Mouse (Mus musculus) lung, postnatal 0 days (tissue): Measurements from ENCODE around the gene Atp23.

Experiments used
- CTCF ChIP-seq: IDR thresholded peaks from 2 replicates; pipeline ENCODE4 v1.5.1; 2016; ENCODE audit warnings: antibody characterized with exemption, mild to moderate bottlenecking
- EP300 ChIP-seq: IDR thresholded peaks from 2 replicates; pipeline ENCODE4 v1.6.1; 2016; ENCODE audit warnings: antibody characterized with exemption, mild to moderate bottlenecking, control low read depth

- no peak for TF ChIP-seq EP300
- no peak for TF ChIP-seq CTCF
Measured at GRCm38 (mm10) chr10:126822418-126822817, 78.7 kb downstream of the Atp23 start.
